Mouse (Mus musculus) heart, postnatal 10 days (tissue): Measurements from ENCODE around the gene Oas1h. TPM values are rescaled to one million over a fixed set of nuclear protein-coding genes. Genes with fewer than 3 reads are reported as not detected.
"Not testable (repeated sequence)": the region's sequence is repeated elsewhere in the genome, so short reads cannot be mapped to it uniquely, and the experiment has no call there.

Source experiments
- DNase-seq, 2 experiments: peaks; one replicate each; pipeline ENCODE4 v3.0.0; 2021
- intact Hi-C: fragments of 180-260 bp; cut with DNase I; formaldehyde crosslinking; loops from one replicate; pipeline ENCODE4 v1.15.1; 2025
- total RNA-seq, 2 experiments: library from RNA; stranded (reverse); gene quantifications; 2 replicates each; pipeline ENCODE4 v1.2.3; 2021

Gene Oas1h
- total RNA-seq, 2 experiments from 2014 or later = not detected

GRCm38 (mm10) chr5:120878803-120879202, 17.6 kb downstream of the Oas1h start:
- not testable (repeated sequence) for DNase-seq
- intact Hi-C loops = loop anchor here (1.0 kb wide), 1 partner anchor 19 kb away; no protein-coding TSS in a partner anchor

DNA sequence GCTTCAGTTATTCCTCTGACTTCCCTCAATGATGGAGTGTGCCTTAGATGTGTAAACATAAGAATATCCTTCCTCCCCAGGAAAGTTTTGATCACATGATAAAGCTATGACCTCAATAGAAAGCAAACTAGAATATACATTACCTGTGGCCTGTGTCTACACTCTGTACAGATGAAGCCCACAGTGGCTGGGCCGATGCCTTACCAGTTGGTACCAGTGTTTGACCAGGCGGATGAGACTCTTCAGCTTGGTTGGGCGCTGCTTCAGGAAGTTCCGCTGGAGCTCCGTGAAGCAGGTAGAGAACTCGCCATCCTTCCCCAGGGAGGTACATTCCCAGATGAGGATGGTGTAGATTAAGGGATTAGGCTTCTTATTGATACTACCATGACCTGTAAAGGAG, 20.5 kb downstream of the Oas1h start:
- intact Hi-C loops, DNase-seq: not testable (repeated sequence)

DNA sequence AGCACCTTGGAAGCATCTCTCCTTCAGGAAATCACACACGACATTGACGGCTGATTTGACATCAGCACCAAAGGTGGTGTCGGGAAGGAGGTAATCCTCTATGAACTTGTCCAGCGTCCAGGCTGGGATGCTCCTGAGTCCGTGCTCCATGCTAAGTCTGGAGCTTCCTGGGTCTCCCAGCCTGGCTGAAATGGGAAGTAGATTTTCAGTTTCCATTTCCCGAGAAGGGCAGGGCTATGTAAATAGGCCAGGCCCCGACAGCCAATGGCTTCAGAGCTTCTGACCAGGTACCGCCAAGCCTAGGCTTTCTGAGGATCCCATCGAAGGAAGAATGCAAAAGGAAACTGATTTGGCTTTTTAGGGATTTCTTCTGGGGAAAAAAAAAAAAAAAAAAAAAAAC, 26.2 kb downstream of the Oas1h start, which contains the start of gene Oas1g:
TSS of gene Oas1g (minus strand) at position 201 of the 400 bp plus-strand sequence.
- DNase-seq, intact Hi-C loops: not testable (repeated sequence)

GRCm38 (mm10) chr5:120887831-120888230, 26.6 kb downstream of the Oas1h start:
- DNase-seq = no peak
- intact Hi-C loops = loop anchor here (2.0 kb wide), 1 partner anchor 15 kb away; no protein-coding TSS in a partner anchor

DNA sequence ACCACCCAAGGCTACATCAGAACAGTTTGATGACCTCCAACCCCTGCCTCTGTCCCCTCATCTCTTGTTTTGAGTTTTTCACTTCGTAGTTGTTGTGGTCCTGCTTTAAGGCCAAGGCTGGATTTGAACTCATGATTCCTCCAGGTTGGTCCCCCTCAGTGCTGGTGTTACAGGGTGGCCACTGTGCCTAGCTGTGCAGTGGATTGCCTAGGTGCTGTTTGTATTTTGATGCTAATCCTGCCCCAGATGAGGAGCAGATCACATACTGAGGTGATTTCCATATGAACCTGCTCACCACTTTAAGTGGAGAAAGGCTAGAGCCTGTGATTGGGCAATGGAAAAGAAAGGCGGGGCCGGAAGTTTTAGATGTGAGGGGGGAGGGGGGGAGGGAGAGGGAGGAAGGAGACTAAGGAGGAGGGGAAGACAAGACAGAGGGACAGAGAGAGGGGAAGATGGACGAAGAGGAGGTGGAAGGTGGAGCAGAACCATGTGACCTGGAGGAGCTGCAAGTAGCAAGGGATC, 27.1 kb downstream of the Oas1h start:
- intact Hi-C loops = loop anchor here (2.0 kb wide), 1 partner anchor 14 kb away; no protein-coding TSS in a partner anchor
- DNase-seq = not testable (repeated sequence)

DNA sequence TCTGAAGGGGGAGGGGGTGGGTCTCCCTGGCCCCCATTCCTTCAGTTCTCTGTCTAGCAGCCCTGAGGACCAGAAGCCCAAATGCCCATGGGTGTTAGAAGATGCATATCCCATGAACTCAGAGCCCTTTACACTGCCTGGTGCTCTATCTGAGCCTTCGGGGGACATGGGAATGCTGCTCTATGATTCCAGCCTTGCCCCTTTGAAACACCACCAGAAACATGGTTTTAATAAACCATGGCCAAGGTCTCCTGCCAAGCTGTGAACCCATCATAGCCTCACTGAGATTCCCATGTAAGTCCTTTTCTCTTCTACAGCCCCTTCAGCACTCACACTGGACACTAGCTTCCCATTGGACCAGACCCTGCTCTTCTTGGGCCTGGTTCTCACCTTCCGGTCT, 28.8 kb downstream of the Oas1h start:
- intact Hi-C loops = no loop called here
- DNase-seq = no peak

- no peak for DNase-seq
- intact Hi-C loops = no loop called here
Measured at GRCm38 (mm10) chr5:120890991-120891390, 29.8 kb downstream of the Oas1h start.

DNA sequence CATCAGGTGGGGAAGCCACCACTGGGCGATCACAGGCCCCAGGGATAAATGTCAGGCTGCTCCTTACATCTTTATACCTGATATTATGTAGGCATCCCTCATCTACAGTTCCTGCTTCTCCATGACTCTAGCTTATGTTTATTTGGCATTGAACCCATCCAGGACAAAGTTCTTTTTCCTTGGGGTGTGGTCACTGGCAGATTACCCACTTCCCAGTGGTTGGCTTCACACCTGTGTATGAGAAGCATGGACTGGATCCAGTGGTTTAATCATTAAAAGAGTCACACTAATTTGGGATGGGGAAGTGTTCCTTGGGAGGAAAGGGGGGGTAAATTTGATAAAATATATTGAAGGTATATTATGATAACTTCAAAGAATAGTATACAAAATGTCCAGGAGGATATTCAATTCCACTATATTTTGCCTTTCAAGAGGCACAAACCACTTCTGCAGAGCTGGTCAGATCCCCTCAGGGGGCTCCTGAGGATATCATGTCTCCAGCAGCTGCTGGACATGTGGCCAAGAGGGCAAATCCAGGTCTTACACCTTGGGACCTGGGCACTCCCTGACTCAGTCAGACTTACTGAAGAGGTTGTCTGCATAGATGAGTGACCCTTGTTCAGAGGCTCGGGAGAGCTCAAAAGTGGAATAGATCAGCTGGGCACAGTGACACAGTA, 30.5 kb downstream of the Oas1h start:
- DNase-seq, intact Hi-C loops: not testable (repeated sequence)

DNA sequence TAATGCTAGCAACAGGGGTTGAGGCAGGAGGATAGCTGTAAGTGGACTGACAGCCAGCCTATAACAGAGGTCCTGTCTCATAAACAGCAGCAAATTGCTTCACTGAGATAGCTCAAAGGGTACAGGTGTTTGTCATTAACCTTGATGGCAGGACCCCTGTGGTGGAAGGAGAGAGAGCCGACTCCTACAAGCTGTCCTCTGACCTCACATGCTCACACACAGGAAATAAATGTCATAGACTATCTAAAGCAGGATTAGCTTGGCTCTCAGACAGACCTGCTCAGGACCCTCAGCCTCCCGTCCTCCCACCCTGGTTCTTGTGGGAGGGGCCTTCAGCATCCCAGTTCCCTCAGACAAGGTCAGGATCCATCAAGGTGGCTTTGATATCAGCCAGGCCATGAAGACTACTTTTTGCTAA, 31.0 kb downstream of the Oas1h start:
- intact Hi-C loops = no loop called here
- DNase-seq = no peak

DNA sequence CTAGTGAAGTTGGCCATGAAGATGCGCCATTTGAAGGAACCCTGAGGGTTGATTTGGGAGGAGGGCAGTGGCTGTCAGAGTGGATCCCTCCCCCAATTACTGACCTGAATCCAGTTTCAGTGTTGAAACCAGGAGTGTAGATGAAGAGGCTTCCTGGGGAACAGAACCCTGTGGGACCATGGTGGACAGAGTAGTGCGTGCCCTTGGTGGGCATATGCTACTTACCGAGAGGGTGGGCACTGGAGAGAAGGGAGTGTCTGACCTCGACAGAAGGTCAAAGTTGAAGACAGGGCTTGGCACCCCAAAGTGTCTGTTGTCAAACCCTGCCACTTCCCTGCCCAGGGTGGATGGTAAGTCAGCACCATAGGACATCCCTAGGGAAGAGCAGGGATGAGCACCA, 32.6 kb downstream of the Oas1h start:
- DNase-seq, intact Hi-C loops: not testable (repeated sequence)

DNA sequence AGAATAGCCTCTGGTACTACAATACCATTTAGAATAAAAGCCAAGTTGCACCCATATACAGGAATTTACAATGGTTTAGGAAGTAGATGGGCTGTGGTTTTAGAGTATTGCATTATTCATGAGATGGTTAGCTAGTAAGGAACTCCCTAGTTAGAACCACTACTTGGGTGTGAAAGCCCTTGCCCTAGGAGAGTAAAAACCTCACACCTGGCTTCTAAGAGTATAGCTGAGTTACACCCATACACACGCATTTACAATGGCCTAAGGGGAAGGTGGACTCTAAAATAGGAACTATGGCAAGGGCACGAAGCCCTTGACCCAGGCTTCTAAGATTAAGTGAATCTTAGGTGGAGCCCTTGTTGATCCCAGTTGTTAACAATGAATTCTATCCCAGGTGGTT, 33.5 kb downstream of the Oas1h start:
- intact Hi-C loops = not testable (repeated sequence)

GRCm38 (mm10) chr5:120895231-120895900, 34.1 kb downstream of the Oas1h start:
- intact Hi-C loops = no loop called here
- DNase-seq = no peak

More for the DNA sequence above, 33.5 kb downstream of the Oas1h start:
- DNase-seq = not testable (repeated sequence)

DNA sequence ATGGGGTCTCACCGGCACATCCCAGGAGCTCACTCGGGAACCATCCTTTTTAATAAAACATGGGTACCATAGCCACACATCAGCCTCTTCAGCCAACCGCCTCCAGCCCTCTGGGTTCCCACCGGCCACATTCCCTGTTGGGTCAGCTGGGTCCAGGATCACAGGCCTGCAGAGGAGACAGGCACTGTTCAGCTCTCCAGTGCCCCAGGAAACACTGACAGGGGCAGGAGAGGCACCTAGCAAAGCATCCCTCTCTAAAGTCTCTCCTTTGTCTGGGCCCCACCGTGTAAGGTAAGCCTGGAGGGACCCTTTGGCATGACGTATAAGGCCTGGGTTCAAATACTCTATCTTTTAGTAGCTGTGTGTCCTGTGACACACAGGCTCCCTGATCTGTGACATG, 37.1 kb downstream of the Oas1h start:
- intact Hi-C loops = loop anchor here (1.0 kb wide), 1 partner anchor 19 kb away; no protein-coding TSS in a partner anchor
- DNase-seq = no peak

DNA sequence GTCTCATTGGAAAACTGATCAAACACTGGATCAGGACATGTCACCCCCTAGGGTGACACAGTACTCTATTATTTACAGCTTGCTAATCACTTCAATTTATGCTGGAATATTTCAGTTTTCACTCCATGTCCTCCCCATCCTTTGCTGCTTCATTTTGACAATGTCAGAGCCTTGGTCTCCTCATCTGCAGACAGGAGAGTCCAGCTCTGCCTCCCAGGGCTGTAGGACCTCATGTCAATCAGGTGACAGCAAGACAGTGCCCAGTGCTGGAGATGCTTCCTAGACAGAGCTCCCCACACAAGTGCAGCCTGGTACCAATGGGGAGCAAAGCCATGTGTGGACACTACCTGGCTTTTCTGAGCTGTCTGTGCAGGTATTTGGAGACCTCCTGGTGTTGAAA, 37.5 kb downstream of the Oas1h start:
- intact Hi-C loops = loop anchor here (1.0 kb wide), 1 partner anchor 19 kb away; no protein-coding TSS in a partner anchor
- no peak for DNase-seq

DNA sequence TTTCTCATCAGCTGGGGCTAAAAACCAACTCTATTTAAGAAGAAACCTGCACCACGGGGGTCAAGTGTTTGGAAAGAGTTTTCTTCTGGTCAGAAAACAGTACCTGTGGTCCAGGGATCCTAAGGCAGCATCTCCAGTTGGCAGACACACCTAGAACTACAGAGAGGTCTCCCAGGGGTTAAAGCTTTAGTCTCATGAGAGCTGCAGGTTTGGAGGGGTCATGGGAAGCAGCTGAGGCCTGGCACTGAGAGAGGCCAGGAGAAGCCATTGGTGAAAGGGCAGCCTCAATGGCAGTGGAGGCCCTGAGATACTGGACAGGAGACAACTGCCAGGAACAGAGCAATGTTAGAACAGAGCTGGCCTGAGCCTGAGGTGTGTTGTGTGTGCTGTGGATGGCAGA, 39.4 kb downstream of the Oas1h start:
- intact Hi-C loops = no loop called here
- DNase-seq = no peak

DNA sequence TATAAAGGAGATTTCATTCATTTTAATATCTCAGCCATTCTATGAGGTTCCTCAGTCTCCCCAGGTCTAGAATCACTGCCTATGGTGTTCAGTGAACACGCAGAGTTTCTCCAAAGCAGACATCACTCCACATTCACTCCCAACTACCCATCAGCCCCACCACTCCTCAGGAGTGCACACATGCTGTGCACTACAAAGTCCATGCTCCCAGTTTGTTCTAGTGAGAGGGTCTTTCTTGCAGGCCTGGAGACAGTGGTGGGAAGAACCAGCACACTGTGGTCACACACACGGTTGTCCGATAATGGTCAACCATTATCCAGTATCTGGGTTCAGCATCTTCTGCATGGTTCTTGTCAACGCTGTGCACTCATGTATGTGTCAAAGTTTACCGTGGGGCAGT, 40.8 kb downstream of the Oas1h start:
- no peak for DNase-seq
- intact Hi-C loops = loop anchor here (2.0 kb wide), 1 partner anchor 13 kb away; no protein-coding TSS in a partner anchor

- intact Hi-C loops, DNase-seq: not testable (repeated sequence)
Measured at GRCm38 (mm10) chr5:120906791-120907733, 45.8 kb downstream of the Oas1h start, which contains the start of gene Oas1a. Oas1a (minus strand) TSS chr5:120907521.

GRCm38 (mm10) chr5:120908196-120908920, 47.1 kb downstream of the Oas1h start:
- DNase-seq = no peak
- intact Hi-C loops = no loop called here

- intact Hi-C loops, DNase-seq: not testable (repeated sequence)
Measured at GRCm38 (mm10) chr5:120914204-120914603, 53.0 kb downstream of the Oas1h start, which contains the start of gene Oas1d. Oas1d (plus strand) TSS chr5:120914536.
